Mouse (Mus musculus) embryonic fibroblast, embryonic 13.5 days (primary cell): ENCODE measurements at regions not wholly inside any gene's neighbourhood (a gene's known extent, or its start where the extent isn't known, plus 50 kb on each side); places are given as distances from the start of the nearest gene placed in this dataset.

Experiments used
- H3K27ac ChIP-seq: 2 replicates; pipeline ENCODE4 v1.5.1; 2012; ENCODE audit warnings: low read length, control low read depth, inconsistent platforms; ENCODE audit not compliant: insufficient read depth
- H3K4me1 ChIP-seq: 2 replicates; pipeline ENCODE4 v1.6.1; 2011; ENCODE audit warnings: low read length; ENCODE audit not compliant: control insufficient read depth, insufficient read depth
- H3K4me3 ChIP-seq: 2 replicates; pipeline ENCODE4 v1.5.1; 2011; ENCODE audit warnings: mild to moderate bottlenecking, control low read depth, low read length; ENCODE audit not compliant: insufficient read depth
- CTCF ChIP-seq: IDR thresholded peaks from 2 replicates; pipeline ENCODE4 v1.5.1; 2011; ENCODE audit warnings: mild to moderate bottlenecking, control low read depth, low read length, moderate library complexity, borderline replicate concordance; ENCODE audit not compliant: insufficient read depth
- POLR2A ChIP-seq: IDR thresholded peaks from 2 replicates; pipeline ENCODE4 v1.6.1; 2011; ENCODE audit warnings: low read depth, mild to moderate bottlenecking, control low read depth, low read length, moderate library complexity

DNA sequence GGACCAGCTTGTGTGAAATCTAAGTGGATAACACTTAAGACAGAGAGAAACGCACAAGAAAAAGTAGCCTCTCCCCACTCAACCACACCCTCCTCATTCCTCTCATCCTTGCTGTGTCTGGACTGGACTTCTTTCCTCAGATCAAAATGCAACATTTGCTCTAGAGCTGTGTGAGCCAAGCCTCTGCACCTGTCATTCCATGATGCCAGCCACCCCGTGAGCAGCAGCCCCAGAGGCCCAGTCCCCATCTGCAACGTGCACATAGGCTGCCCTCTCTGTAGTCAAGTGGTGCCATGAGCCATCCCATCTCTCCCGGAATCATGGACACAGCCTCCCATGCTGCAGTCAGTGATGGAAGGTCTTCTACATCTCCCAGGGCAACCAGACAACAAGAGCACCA, 55.1 kb upstream of the Gpc1 start:
- Histone ChIP-seq H3K27ac (no peak overlapping the region), H3K4me3 (no peak overlapping the region), H3K4me1 (peaks cover 11% of the 10 kb centered on the region; the same call in 1 of the 2 replicates)
- no peak for TF ChIP-seq POLR2A
- no peak for TF ChIP-seq CTCF

DNA sequence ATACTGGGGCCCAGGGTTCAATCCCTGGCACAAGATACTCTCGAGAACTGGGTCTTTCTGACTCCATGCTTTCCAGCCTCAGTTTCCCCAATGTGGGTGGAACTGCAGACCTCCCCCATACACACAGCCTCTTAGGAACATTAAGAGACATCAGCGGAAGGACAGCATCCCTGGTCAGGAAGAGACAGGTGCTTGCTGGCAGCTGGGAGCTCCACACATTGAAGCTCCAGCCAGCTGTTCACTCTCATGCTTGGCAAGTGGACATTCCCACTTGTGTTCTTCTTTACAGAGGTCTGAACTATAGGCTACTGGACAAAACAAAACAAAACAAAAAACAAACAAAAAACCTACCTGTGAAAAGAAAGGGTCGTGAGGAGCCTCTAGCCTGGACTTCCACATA, 55.5 kb upstream of the Gpc1 start:
- no peak overlapping the region for H3K4me3 ChIP-seq
- TF ChIP-seq POLR2A (no peak), CTCF (no peak)
- peaks cover 11% of the 10 kb centered on the region; the same call in 1 of the 2 replicates for H3K4me1 ChIP-seq
- no peak overlapping the region for H3K27ac ChIP-seq

- H3K4me1 ChIP-seq, result peaks cover 11% of the 10 kb centered on the region; the same call in 1 of the 2 replicates
- TF ChIP-seq POLR2A (no peak), CTCF (no peak)
- H3K4me3 ChIP-seq, result no peak overlapping the region
- H3K27ac ChIP-seq, result no peak overlapping the region
These were observed 56.4 kb upstream of the Gpc1 start for GRCm38 (mm10) chr1:92774743-92775692.

GRCm38 (mm10) chr1:92774006-92774405, 57.4 kb upstream of the Gpc1 start:
- no peak for TF ChIP-seq CTCF
- no peak for TF ChIP-seq POLR2A
- H3K4me1 ChIP-seq, result peaks cover 11% of the 10 kb centered on the region; the same call in 1 of the 2 replicates
- no peak overlapping the region for H3K27ac ChIP-seq
- H3K4me3 ChIP-seq, result no peak overlapping the region

GRCm38 (mm10) chr1:92772784-92773113, 58.7 kb upstream of the Gpc1 start:
- Histone ChIP-seq H3K4me3 (no peak overlapping the region), H3K4me1 (peaks cover 11% of the 10 kb centered on the region; the same call in 1 of the 2 replicates), H3K27ac (peak overlapping the region; percentile 36)
- no peak for TF ChIP-seq POLR2A
- no peak for TF ChIP-seq CTCF

GRCm38 (mm10) chr1:92772101-92772783, 59.2 kb upstream of the Gpc1 start:
- H3K4me3 ChIP-seq, result no peak overlapping the region
- peaks cover 11% of the 10 kb centered on the region; the same call in 1 of the 2 replicates for H3K4me1 ChIP-seq
- no peak for TF ChIP-seq CTCF
- no peak for TF ChIP-seq POLR2A
- peak overlapping the region; percentile 36 for H3K27ac ChIP-seq

- Histone ChIP-seq H3K27ac (peak overlapping the region; percentile 2; the same call in 1 of the 2 replicates), H3K4me1 (peaks cover 11% of the 10 kb centered on the region; the same call in 1 of the 2 replicates), H3K4me3 (no peak overlapping the region)
- no peak for TF ChIP-seq POLR2A
- no peak for TF ChIP-seq CTCF
These were observed 61.7 kb upstream of the Gpc1 start for GRCm38 (mm10) chr1:92769696-92770095.

- no peak for TF ChIP-seq CTCF
- no peak for TF ChIP-seq POLR2A
- H3K27ac ChIP-seq, result peak overlapping the region; percentile 19; the same call in 1 of the 2 replicates
- no peak overlapping the region for H3K4me3 ChIP-seq
- peaks cover 11% of the 10 kb centered on the region; the same call in 1 of the 2 replicates for H3K4me1 ChIP-seq
These were observed 62.3 kb upstream of the Gpc1 start for GRCm38 (mm10) chr1:92769156-92769555.

- H3K4me3 ChIP-seq, result no peak overlapping the region
- no peak for TF ChIP-seq POLR2A
- no peaks in the 10 kb centered on the region for H3K4me1 ChIP-seq
- no peak overlapping the region for H3K27ac ChIP-seq
These were observed 64.9 kb upstream of the Gpc1 start for GRCm38 (mm10) chr1:92766496-92766895.
